Mouse (Mus musculus): Measurements from ENCODE around the gene Bcorl1. TPM values are rescaled to one million over a fixed set of nuclear protein-coding genes. Genes with fewer than 3 reads are reported as not detected.

Bcorl1 gene
- total RNA-seq (2014; rRNA removed) (1.7 and 2.8 TPM in 2 replicates), polyA plus RNA-seq (2012; rRNA removed) (1.6 and 2.2 TPM in 2 replicates)

- no peak for TF ChIP-seq CTCF (IDR thresholded peaks at IDR 0.05; ENCODE audit: low read depth, low read length)
- 0 out of 2 replicates have a peak, but pooled peaks have one; percentile 9 for TF ChIP-seq POLR2A (IDR thresholded peaks at IDR 0.05; ENCODE audit: extremely low read depth, insufficient read depth, low read length)
- no peaks in the 10 kb centered on the region; the same call in 1 of the 2 replicates for H3K79me2 ChIP-seq (ENCODE audit: control insufficient read depth, insufficient read depth, low read length)
- H3K9ac ChIP-seq (ENCODE audit: low read depth, low read length), result peak within 1 kb of the TSS; percentile 90
- H3K4me3 ChIP-seq (ENCODE audit: insufficient read depth, low read depth, low read length), result peak within 1 kb of the TSS; percentile 83
- no peaks in the 10 kb centered on the region for H3K27me3 ChIP-seq (ENCODE audit: control insufficient read depth, insufficient read depth, low read length)
- H3K4me1 ChIP-seq (ENCODE audit: control insufficient read depth, insufficient read depth, low read length), result peaks cover 9% of the 10 kb centered on the region; the same call in 1 of the 2 replicates
- peak within 1 kb of the TSS; percentile 78 for H3K27ac ChIP-seq (replicated peaks; ENCODE audit: insufficient read depth, low read depth, low read length)
- H3K36me3 ChIP-seq (ENCODE audit: control insufficient read depth, insufficient read depth, low read length), result no peaks in the 10 kb centered on the region
- DNase-seq (ENCODE audit: extremely low read depth, low read depth, low spot score), result peak; percentile 42
- 0% methylated on average over 6 of the region's 33 CpGs for WGBS
These were observed at the start of gene Bcorl1 for GRCm38 (mm10) chrX:48341141-48341540. Gene Bcorl1, plus strand, starts transcription at chrX:48341358.

GRCm38 (mm10) chrX:48291413-48291812 is 49.7 kb upstream of the Bcorl1 start:
- DNase-seq (ENCODE audit: extremely low read depth, low read depth, low spot score), result peak; percentile 18
- H3K27ac ChIP-seq (replicated peaks; ENCODE audit: insufficient read depth, low read depth, low read length), result no peak overlapping the region
- no peak overlapping the region for H3K4me3 ChIP-seq (ENCODE audit: insufficient read depth, low read depth, low read length)
- no peak for TF ChIP-seq POLR2A (IDR thresholded peaks at IDR 0.05; ENCODE audit: extremely low read depth, insufficient read depth, low read length)
- no peak for TF ChIP-seq CTCF (IDR thresholded peaks at IDR 0.05; ENCODE audit: low read depth, low read length)
- no peaks in the 10 kb centered on the region for H3K79me2 ChIP-seq (ENCODE audit: control insufficient read depth, insufficient read depth, low read length)
- H3K4me1 ChIP-seq (ENCODE audit: control insufficient read depth, insufficient read depth, low read length), result no peaks in the 10 kb centered on the region
- H3K9ac ChIP-seq (ENCODE audit: low read depth, low read length), result no peak overlapping the region
- WGBS, result 50% methylated on average over 3 of the region's 3 CpGs
- no peaks in the 10 kb centered on the region for H3K36me3 ChIP-seq (ENCODE audit: control insufficient read depth, insufficient read depth, low read length)
- no peaks in the 10 kb centered on the region for H3K27me3 ChIP-seq (ENCODE audit: control insufficient read depth, insufficient read depth, low read length)

- no peak for TF ChIP-seq POLR2A (IDR thresholded peaks at IDR 0.05; ENCODE audit: extremely low read depth, insufficient read depth, low read length)
- no peak for TF ChIP-seq CTCF (IDR thresholded peaks at IDR 0.05; ENCODE audit: low read depth, low read length)
- WGBS, result 90% methylated on average over 4 of the region's 4 CpGs
These were observed 35.8 kb upstream of the Bcorl1 start for GRCm38 (mm10) chrX:48305356-48305755.

GRCm38 (mm10) chrX:48310706-48311517 is 30.2 kb upstream of the Bcorl1 start:
- H3K27me3 ChIP-seq (ENCODE audit: control insufficient read depth, insufficient read depth, low read length), result no peaks in the 10 kb centered on the region
- no peak overlapping the region for H3K4me3 ChIP-seq (ENCODE audit: insufficient read depth, low read depth, low read length)
- no peaks in the 10 kb centered on the region for H3K79me2 ChIP-seq (ENCODE audit: control insufficient read depth, insufficient read depth, low read length)
- DNase-seq (ENCODE audit: extremely low read depth, low read depth, low spot score), result no peak
- TF ChIP-seq CTCF (IDR thresholded peaks at IDR 0.05; ENCODE audit: low read depth, low read length) (no peak), POLR2A (IDR thresholded peaks at IDR 0.05; ENCODE audit: extremely low read depth, insufficient read depth, low read length) (no peak)
- no peak overlapping the region for H3K9ac ChIP-seq (ENCODE audit: low read depth, low read length)
- no peak overlapping the region for H3K27ac ChIP-seq (replicated peaks; ENCODE audit: insufficient read depth, low read depth, low read length)
- no peaks in the 10 kb centered on the region for H3K36me3 ChIP-seq (ENCODE audit: control insufficient read depth, insufficient read depth, low read length)
- WGBS, result 43% methylated on average over 21 of the region's 26 CpGs
- H3K4me1 ChIP-seq (ENCODE audit: control insufficient read depth, insufficient read depth, low read length), result no peaks in the 10 kb centered on the region

More at GRCm38 (mm10) chrX:48305356-48305755, 35.8 kb upstream of the Bcorl1 start:
- Histone ChIP-seq H3K4me3 (ENCODE audit: insufficient read depth, low read depth, low read length) (no peak overlapping the region), H3K79me2 (ENCODE audit: control insufficient read depth, insufficient read depth, low read length) (no peaks in the 10 kb centered on the region), H3K27me3 (ENCODE audit: control insufficient read depth, insufficient read depth, low read length) (no peaks in the 10 kb centered on the region), H3K36me3 (ENCODE audit: control insufficient read depth, insufficient read depth, low read length) (no peaks in the 10 kb centered on the region), H3K9ac (ENCODE audit: low read depth, low read length) (no peak overlapping the region), H3K4me1 (ENCODE audit: control insufficient read depth, insufficient read depth, low read length) (no peaks in the 10 kb centered on the region), H3K27ac (replicated peaks; ENCODE audit: insufficient read depth, low read depth, low read length) (no peak overlapping the region)
- no peak for DNase-seq (ENCODE audit: extremely low read depth, low read depth, low spot score)

- H3K27ac ChIP-seq (replicated peaks; ENCODE audit: insufficient read depth, low read depth, low read length), result no peak overlapping the region
- no peak for TF ChIP-seq CTCF (IDR thresholded peaks at IDR 0.05; ENCODE audit: low read depth, low read length)
- no peak for TF ChIP-seq POLR2A (IDR thresholded peaks at IDR 0.05; ENCODE audit: extremely low read depth, insufficient read depth, low read length)
- H3K4me1 ChIP-seq (ENCODE audit: control insufficient read depth, insufficient read depth, low read length), result no peaks in the 10 kb centered on the region
- no peaks in the 10 kb centered on the region for H3K27me3 ChIP-seq (ENCODE audit: control insufficient read depth, insufficient read depth, low read length)
- 90% methylated on average over 5 of the region's 5 CpGs for WGBS
- no peaks in the 10 kb centered on the region for H3K36me3 ChIP-seq (ENCODE audit: control insufficient read depth, insufficient read depth, low read length)
- H3K4me3 ChIP-seq (ENCODE audit: insufficient read depth, low read depth, low read length), result no peak overlapping the region
- no peaks in the 10 kb centered on the region for H3K79me2 ChIP-seq (ENCODE audit: control insufficient read depth, insufficient read depth, low read length)
- no peak overlapping the region for H3K9ac ChIP-seq (ENCODE audit: low read depth, low read length)
- DNase-seq (ENCODE audit: extremely low read depth, low read depth, low spot score), result no peak
These were observed 29.4 kb upstream of the Bcorl1 start for GRCm38 (mm10) chrX:48311727-48312126.

Measured in liver, adult 2 months (tissue).